Mouse (Mus musculus): Measurements from ENCODE around the gene Zfp72.

- no peak for TF ChIP-seq CTCF (IDR thresholded peaks at IDR 0.05; ENCODE audit: low read depth)
- TF ChIP-seq EP300 (optimal IDR thresholded peaks at IDR 0.05): no peak
Measured at GRCm38 (mm10) chr13:74439895-74440294, 49.3 kb upstream of the Zfp72 start.
